25 mouse cellular contexts compared by ENCODE assay signal in genomic region chr12:105208441-105208840, GRCm38 (mm10). TPM values are rescaled to one million over a fixed set of nuclear protein-coding genes. Genes with fewer than 3 reads are reported as not detected.
"Had no signal": no experiment of that assay in that cellular context is flagged by ENCODE, and none has a peak within 500 bp of the region (broad histone marks: within the 10 kb centered on the region; RNA-seq: fewer than 3 reads in every experiment).

No protein-coding gene starts in this region.

- H3K4me3 ChIP-seq: neural tube, embryonic 13.5 days; neural tube, embryonic 15.5 days; stomach, embryonic 15.5 days had no signal

- H3K36me3 ChIP-seq: neural tube, embryonic 13.5 days; neural tube, embryonic 15.5 days; stomach, embryonic 15.5 days had no signal

- DNase-seq: retina, postnatal 1 day; right cerebral cortex, adult 18-20 months; right cerebral cortex, postnatal 14 days; right cerebral cortex, postnatal 25 days; right cerebral cortex, postnatal 4 days; spleen, adult 18-20 months; thymus, adult 18-20 months; thymus, adult 2 months; thymus, postnatal 14 days; thymus, postnatal 25 days; thymus, postnatal 36 days; thymus, postnatal 4 days had no signal

- H3K9me3 ChIP-seq: neural tube, embryonic 13.5 days; neural tube, embryonic 15.5 days; stomach, embryonic 15.5 days had no signal

- H3K27me3 ChIP-seq: neural tube, embryonic 13.5 days; neural tube, embryonic 15.5 days; stomach, embryonic 15.5 days had no signal

- H3K27ac ChIP-seq: neural tube, embryonic 13.5 days; neural tube, embryonic 15.5 days; stomach, embryonic 15.5 days; stomach, postnatal 0 days had no signal

- H3K9ac ChIP-seq: neural tube, embryonic 13.5 days; neural tube, embryonic 15.5 days; stomach, embryonic 15.5 days had no signal

- H3K4me1 ChIP-seq: neural tube, embryonic 13.5 days; neural tube, embryonic 15.5 days; stomach, embryonic 15.5 days had no signal

- H3K4me2 ChIP-seq: neural tube, embryonic 13.5 days; neural tube, embryonic 15.5 days; stomach, embryonic 15.5 days had no signal

RNA-seq across cellular contexts. Expression of gene Tcl1b4, which starts 6.7 kb away (rescaled TPM):
- total RNA-seq: neutrophil, adult 5-6 weeks had no signal
- polyA plus RNA-seq: neural tube, embryonic 13.5 days; neural tube, embryonic 14.5 days; neural tube, embryonic 15.5 days; small intestine, adult 2 months; spleen, adult 2 months; stomach, embryonic 14.5 days; stomach, embryonic 15.5 days; stomach, embryonic 16.5 days; stomach, postnatal 0 days; thymus, adult 2 months; thymus, postnatal 0 days; urinary bladder, adult 2 months had no signal

RNA-seq across cellular contexts. Expression of gene Tcl1, which starts 14.2 kb away (rescaled TPM):
- total RNA-seq: neutrophil, adult 5-6 weeks had no signal
- polyA plus RNA-seq: neural tube, embryonic 13.5 days; neural tube, embryonic 14.5 days; neural tube, embryonic 15.5 days; small intestine, adult 2 months; spleen, adult 2 months; stomach, embryonic 14.5 days; stomach, embryonic 15.5 days; stomach, embryonic 16.5 days; stomach, postnatal 0 days; thymus, postnatal 0 days; urinary bladder, adult 2 months had no signal

RNA-seq across cellular contexts. Expression of gene Tcl1b3, which starts 17.6 kb away (rescaled TPM):
- total RNA-seq: neutrophil, adult 5-6 weeks had no signal
- polyA plus RNA-seq: neural tube, embryonic 13.5 days; neural tube, embryonic 14.5 days; neural tube, embryonic 15.5 days; small intestine, adult 2 months; spleen, adult 2 months; stomach, embryonic 14.5 days; stomach, embryonic 15.5 days; stomach, embryonic 16.5 days; stomach, postnatal 0 days; testis, adult 2 months; thymus, adult 2 months; thymus, postnatal 0 days; urinary bladder, adult 2 months had no signal

RNA-seq across cellular contexts. Expression of gene Tcl1b5, which starts 32.3 kb away (rescaled TPM):
- total RNA-seq: neutrophil, adult 5-6 weeks had no signal
- polyA plus RNA-seq: neural tube, embryonic 13.5 days; neural tube, embryonic 14.5 days; neural tube, embryonic 15.5 days; small intestine, adult 2 months; spleen, adult 2 months; stomach, embryonic 14.5 days; stomach, embryonic 15.5 days; stomach, embryonic 16.5 days; stomach, postnatal 0 days; testis, adult 2 months; thymus, postnatal 0 days; urinary bladder, adult 2 months had no signal

RNA-seq across cellular contexts. Expression of gene Tcl1b1, which starts 49.0 kb away (rescaled TPM):
- total RNA-seq: neutrophil, adult 5-6 weeks had no signal
- polyA plus RNA-seq: neural tube, embryonic 13.5 days; neural tube, embryonic 14.5 days; neural tube, embryonic 15.5 days; small intestine, adult 2 months; spleen, adult 2 months; stomach, embryonic 14.5 days; stomach, embryonic 15.5 days; stomach, embryonic 16.5 days; stomach, postnatal 0 days; testis, adult 2 months; thymus, adult 2 months; thymus, postnatal 0 days; urinary bladder, adult 2 months had no signal
